Mouse (Mus musculus) spleen, adult 2 months (tissue): Measurements from ENCODE around the gene Taok3. TPM values are rescaled to one million over a fixed set of nuclear protein-coding genes. Genes with fewer than 3 reads are reported as not detected.

Source experiments
- DNase-seq, 2 experiments: peaks; one replicate each; pipeline versions ENCODE4 v3.0.0 to v3.0.0-alpha.2; 2012 to 2021; ENCODE audit warnings: low spot score in 2 of 2, low read depth in 1 of 2
- H3K27ac ChIP-seq: fragments of 200-500 bp; 2 replicates; pipeline ENCODE4 v1.5.1; 2012; ENCODE audit warnings: low read length, inconsistent platforms; ENCODE audit not compliant: insufficient read depth
- H3K27me3 ChIP-seq: fragments of 200-500 bp; 2 replicates; pipeline ENCODE4 v1.6.1; 2012; ENCODE audit warnings: mild to moderate bottlenecking, moderate library complexity, low read length, inconsistent platforms; ENCODE audit not compliant: control insufficient read depth, insufficient read depth
- H3K36me3 ChIP-seq: fragments of 200-500 bp; 2 replicates; pipeline ENCODE4 v1.6.1; 2012; ENCODE audit warnings: mild to moderate bottlenecking, low read length, inconsistent platforms; ENCODE audit not compliant: control insufficient read depth, insufficient read depth
- H3K4me1 ChIP-seq: fragments of 200-500 bp; 2 replicates; pipeline ENCODE4 v1.6.1; 2011; ENCODE audit warnings: inconsistent platforms; ENCODE audit not compliant: control insufficient read depth, insufficient read depth, insufficient read length
- H3K4me3 ChIP-seq: fragments of 200-500 bp; 2 replicates; pipeline ENCODE4 v1.5.1; 2011; ENCODE audit warnings: mild to moderate bottlenecking, inconsistent platforms; ENCODE audit not compliant: insufficient read depth, insufficient read length; ENCODE audit errors: extremely low read depth
- CTCF ChIP-seq: fragments of 200-500 bp; IDR thresholded peaks from 2 replicates; pipeline ENCODE4 v1.5.1; 2011; ENCODE audit warnings: mild to moderate bottlenecking, inconsistent platforms; ENCODE audit not compliant: insufficient read depth, insufficient read length, insufficient replicate concordance; ENCODE audit errors: extremely low read depth
- POLR2A ChIP-seq: fragments of 200-500 bp; IDR thresholded peaks from 2 replicates; pipeline ENCODE4 v1.6.1; 2011; ENCODE audit warnings: low read depth, low read length, inconsistent platforms
- WGBS: fragments of 180-500 bp; shearing (Covaris S2); methylation state at CpG from one replicate; pipeline ENCODE4 v1.1.7; 2018; 5-methylcytosine and 5-hydroxymethylcytosine counted together
- polyA plus RNA-seq: library from polyadenylated mRNA; depleted of rRNA; stranded (reverse); fragments of >200 nt; gene quantifications from 2 replicates; pipeline ENCODE4 v1.2.3, GENCODE M21; 2012; rRNA removed

Taok3 gene
- polyA plus RNA-seq, 1 experiment = 18.4 TPM

DNA sequence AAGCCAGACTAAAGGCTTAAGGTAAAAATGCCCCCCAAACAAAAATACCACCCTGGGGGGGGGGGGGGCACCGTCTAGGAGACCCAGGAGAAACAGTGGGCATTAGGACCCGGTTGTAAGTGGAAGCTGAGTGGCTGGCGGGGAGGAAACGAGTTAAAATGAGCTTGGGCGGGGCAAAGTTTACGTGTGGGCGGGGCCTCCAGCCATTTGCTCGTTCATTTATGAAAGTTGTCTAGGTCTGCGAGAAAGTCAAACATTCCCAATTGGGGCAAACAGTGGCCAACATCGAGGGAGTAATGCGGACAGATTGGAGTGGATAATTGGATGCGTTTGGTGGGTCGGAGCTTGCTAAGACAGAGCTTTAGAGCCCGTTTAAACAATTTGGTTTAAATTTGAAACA lies 193.5 kb downstream of the Taok3 start:
- DNase-seq = peak in 1 of 2 experiments; percentile 8
- no peaks in the 10 kb centered on the region for H3K36me3 ChIP-seq
- no peak overlapping the region for H3K4me3 ChIP-seq
- no peaks in the 10 kb centered on the region for H3K4me1 ChIP-seq
- WGBS = 37% methylated on average over 14 of the region's 14 CpGs
- H3K27me3 ChIP-seq = no peaks in the 10 kb centered on the region
- TF ChIP-seq POLR2A (no peak), CTCF (no peak)
- H3K27ac ChIP-seq = no peak overlapping the region

DNA sequence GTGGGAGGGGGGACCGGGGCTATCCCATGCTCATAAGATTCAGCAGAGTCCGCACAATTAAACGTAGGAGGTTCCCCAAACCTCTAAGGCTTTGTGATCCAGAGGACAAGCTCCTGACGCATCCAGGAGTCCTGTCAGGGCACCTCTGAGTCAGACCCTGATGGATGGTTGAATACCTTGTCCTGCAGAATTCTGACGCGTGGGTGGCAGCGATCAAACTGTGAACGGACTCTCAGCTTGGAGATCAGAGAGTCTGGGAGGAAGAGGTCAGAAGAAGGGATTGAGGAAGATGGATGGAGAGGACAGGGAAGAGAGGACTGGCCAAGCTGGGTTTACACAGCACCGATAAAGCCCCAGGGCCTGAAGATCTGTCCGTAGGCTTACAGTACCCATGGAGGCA lies 194.0 kb downstream of the Taok3 start:
- WGBS = 57% methylated on average over 10 of the region's 10 CpGs
- Histone ChIP-seq H3K4me1 (no peaks in the 10 kb centered on the region), H3K27me3 (peaks cover 3% of the 10 kb centered on the region; the same call in 1 of the 2 replicates), H3K4me3 (no peak overlapping the region), H3K36me3 (no peaks in the 10 kb centered on the region), H3K27ac (no peak overlapping the region)
- TF ChIP-seq POLR2A = no peak
- TF ChIP-seq CTCF = no peak
- DNase-seq = no peak

DNA sequence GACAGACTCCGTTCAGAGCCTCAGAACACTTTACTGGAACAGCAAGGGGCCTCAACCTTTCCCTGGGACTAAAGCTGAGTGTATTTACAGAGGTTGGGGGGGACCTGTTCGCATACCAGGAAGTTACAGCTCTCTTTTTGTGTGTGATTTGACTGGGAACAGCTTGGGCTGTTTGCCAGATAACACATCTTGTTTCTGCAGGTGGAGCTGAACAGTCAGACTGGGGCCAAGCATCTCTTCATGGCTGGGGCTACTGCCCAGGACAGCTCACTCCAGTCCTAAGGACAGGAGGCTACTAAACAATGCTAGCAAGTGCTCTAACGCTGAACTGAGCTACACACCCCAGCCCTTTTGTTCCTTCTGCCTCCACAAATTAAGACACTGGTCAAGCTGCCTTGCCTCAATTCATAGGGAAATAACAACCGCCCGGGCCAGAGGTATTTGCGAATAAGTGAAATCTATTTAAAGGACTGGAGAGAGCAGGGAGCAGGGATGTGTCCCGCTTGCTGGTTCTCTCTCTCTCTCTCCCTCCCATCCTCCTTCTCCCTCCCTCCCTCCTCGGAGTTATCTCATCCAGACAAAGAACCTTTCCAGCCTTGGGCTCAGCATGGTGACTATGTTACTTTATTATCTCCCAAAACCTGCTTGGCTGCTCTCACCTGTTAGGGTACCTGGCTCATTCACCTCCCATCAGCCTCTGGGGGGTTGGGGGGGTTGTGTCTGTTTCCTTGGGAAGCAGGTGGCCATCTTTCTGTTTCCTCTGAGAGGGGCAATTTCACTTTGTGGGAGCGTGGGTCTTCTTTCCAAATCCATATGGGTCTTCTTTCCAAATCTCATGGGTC lies 194.9 kb downstream of the Taok3 start:
- H3K4me1 ChIP-seq = no peaks in the 10 kb centered on the region
- WGBS = 63% methylated on average over 9 of the region's 9 CpGs
- no peak overlapping the region for H3K27ac ChIP-seq
- H3K4me3 ChIP-seq = no peak overlapping the region
- peaks cover 10% of the 10 kb centered on the region; the same call in 1 of the 2 replicates for H3K27me3 ChIP-seq
- DNase-seq = no peak
- no peaks in the 10 kb centered on the region for H3K36me3 ChIP-seq
- TF ChIP-seq CTCF (no peak), POLR2A (no peak)

DNA sequence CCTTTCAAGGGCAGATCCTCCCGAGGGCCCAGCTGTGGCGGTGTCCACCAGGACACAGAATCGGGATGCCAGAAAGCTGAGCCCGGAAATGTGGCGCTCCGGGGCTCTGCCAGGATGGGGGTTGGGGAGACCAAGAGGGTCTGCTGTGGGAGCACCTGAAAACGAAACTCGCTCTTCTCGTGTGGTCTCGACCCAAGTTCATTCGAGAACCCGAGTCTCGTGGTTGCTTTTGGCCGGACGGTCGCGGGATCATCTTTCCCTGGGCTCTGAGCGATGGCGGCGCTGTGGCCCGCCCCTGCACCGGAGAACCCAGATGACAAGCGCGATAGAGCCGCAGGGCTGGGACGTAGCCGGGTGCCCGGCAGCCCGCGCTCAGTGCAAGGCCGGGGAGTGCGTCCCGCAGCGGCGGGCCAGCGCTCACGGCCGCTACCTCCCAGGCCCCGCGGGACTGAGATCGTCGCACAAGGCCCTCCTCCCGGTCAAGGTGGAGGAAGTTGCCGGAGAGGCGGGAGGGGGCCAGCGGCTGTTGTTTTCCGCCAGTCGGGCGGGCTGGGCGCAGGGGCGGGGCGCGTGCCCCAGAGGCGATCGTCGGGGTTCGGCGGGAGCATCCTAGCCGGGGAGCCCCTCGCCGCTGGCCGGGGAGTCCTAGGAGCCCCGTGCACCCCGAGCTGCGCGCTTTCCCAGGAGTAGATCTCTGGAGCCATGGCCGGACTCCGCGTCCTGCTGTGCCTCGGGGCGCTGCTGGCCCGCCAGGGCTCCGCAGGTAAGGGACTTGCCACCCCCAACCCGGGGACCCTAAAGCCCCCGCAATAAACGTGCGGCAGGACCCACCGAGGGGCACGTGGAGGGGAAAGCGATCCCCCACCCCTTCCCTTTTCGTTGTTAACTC lies 199.1 kb downstream of the Taok3 start, which contains the start of gene Vsig10:
Gene Vsig10, plus strand, starts transcription at position 343 of the 889 bp plus-strand sequence.
- Histone ChIP-seq H3K4me3 (peak within 1 kb of the TSS; percentile 73), H3K27ac (peak within 1 kb of the TSS; percentile 71), H3K27me3 (peaks cover 10% of the 10 kb centered on the region; the same call in 1 of the 2 replicates), H3K36me3 (no peaks in the 10 kb centered on the region), H3K4me1 (no peaks in the 10 kb centered on the region)
- no peak for TF ChIP-seq POLR2A
- no peak for TF ChIP-seq CTCF
- under 1% methylated on average over 75 of the region's 81 CpGs for WGBS
- peak in 1 of 2 experiments; percentile 45 for DNase-seq

DNA sequence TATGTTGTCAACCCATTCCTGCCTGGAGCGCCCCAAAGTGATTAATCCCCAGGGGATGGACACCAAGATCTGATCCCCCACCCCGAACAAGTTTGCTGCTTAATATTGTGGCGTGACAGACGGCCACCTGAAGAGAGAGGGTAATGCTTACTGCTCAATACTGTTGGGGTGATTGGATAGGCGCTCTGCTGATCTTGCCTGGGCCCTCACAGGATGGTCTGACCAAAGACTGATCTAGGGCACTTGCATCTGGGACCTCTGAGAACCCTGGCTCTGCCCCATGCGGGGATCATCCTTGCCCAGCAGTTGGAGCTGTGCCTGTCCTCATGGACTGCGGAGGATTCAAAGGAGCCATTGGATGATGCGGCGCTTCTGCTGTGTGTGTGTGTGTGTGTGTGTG lies 203.8 kb downstream of the Taok3 start:
- no peak for TF ChIP-seq CTCF
- TF ChIP-seq POLR2A = no peak
- H3K4me3 ChIP-seq = no peak overlapping the region
- no peak for DNase-seq
- no peak overlapping the region for H3K27ac ChIP-seq
- H3K36me3 ChIP-seq = no peaks in the 10 kb centered on the region
- 92% methylated on average over 9 of the region's 9 CpGs for WGBS
- no peaks in the 10 kb centered on the region for H3K4me1 ChIP-seq
- H3K27me3 ChIP-seq = peaks cover 9% of the 10 kb centered on the region; the same call in 1 of the 2 replicates

Other genes with a start within 250 kb of the Taok3 start
- gene Suds3, start 4.0 kb upstream of the Taok3 start, polyA plus RNA-seq = 45.1 and 60.7 TPM in 2 replicates
- 191 and 308 TPM in 2 replicates for gene Pebp1, start 167.5 kb downstream of the Taok3 start, polyA plus RNA-seq
- gene Vsig10, start 199.0 kb downstream of the Taok3 start, polyA plus RNA-seq = 10.9 and 11.0 TPM in 2 replicates
- gene Wsb2, start 237.2 kb downstream of the Taok3 start, polyA plus RNA-seq = 43.4 and 56.1 TPM in 2 replicates